Mouse (Mus musculus) midbrain, postnatal 0 days (tissue): ENCODE data around the gene Ust. TPM values are rescaled to one million over a fixed set of nuclear protein-coding genes. Genes with fewer than 3 reads are reported as not detected.

Experiments
- ATAC-seq: fragments of 200-750 bp; cut with Nextera tagmentation; 2 replicates; pipeline ENCODE4 v1.8.0; 2017; ENCODE audit warnings: moderate number of reproducible peaks, mild to moderate bottlenecking, moderate TSS enrichment, moderate library complexity; ENCODE audit not compliant: low FRiP score
- DNase-seq: peaks from one replicate; pipeline ENCODE4 v3.0.0-alpha.2; 2015; ENCODE audit warnings: low spot score
- H3K27ac ChIP-seq: fragments of 300-500 bp; sonication (generic); 2 replicates; pipeline ENCODE4 v1.5.1; 2014; ENCODE audit warnings: low read depth, mild to moderate bottlenecking, low read length, mixed read lengths
- H3K27me3 ChIP-seq: fragments of 300-500 bp; sonication (generic); 2 replicates; pipeline ENCODE4 v1.6.1; 2014; ENCODE audit warnings: low read length, control low read depth, mixed read lengths; ENCODE audit not compliant: insufficient read depth
- H3K36me3 ChIP-seq: fragments of 300-500 bp; sonication (generic); 2 replicates; pipeline ENCODE4 v1.6.1; 2014; ENCODE audit warnings: low read length, control low read depth, mixed read lengths; ENCODE audit not compliant: insufficient read depth
- H3K4me1 ChIP-seq: fragments of 300-500 bp; sonication (generic); 2 replicates; pipeline ENCODE4 v1.6.1; 2014; ENCODE audit warnings: mild to moderate bottlenecking, control low read depth, antibody characterized with exemption, low read length, mixed read lengths; ENCODE audit not compliant: insufficient read depth
- H3K4me2 ChIP-seq: fragments of 300-500 bp; sonication (generic); 2 replicates; pipeline ENCODE4 v1.6.1; 2014; ENCODE audit warnings: low read depth, mild to moderate bottlenecking, low read length, mixed read lengths; ENCODE audit not compliant: poor library complexity, severe bottlenecking
- H3K4me3 ChIP-seq: fragments of 300-500 bp; sonication (generic); 2 replicates; pipeline ENCODE4 v1.5.1; 2014; ENCODE audit warnings: low read depth, mild to moderate bottlenecking, low read length, moderate library complexity
- H3K9ac ChIP-seq: fragments of 300-500 bp; sonication (generic); replicated peaks from 2 replicates; pipeline ENCODE4 v1.6.1; 2014; ENCODE audit warnings: mild to moderate bottlenecking, low read length, moderate library complexity, mixed read lengths; ENCODE audit not compliant: poor library complexity, severe bottlenecking
- H3K9me3 ChIP-seq: fragments of 300-500 bp; sonication (generic); 2 replicates; pipeline ENCODE4 v1.6.1; 2016; ENCODE audit warnings: low read length, control low read depth
- CTCF ChIP-seq: IDR thresholded peaks from 2 replicates; pipeline ENCODE4 v1.5.1; 2016; ENCODE audit warnings: antibody characterized with exemption, mild to moderate bottlenecking
- WGBS: fragments of 180-500 bp; shearing (Covaris S2); extraction: QIAGEN DNeasy Blood & Tissue Kit; methylation state at CpG from one replicate; pipeline ENCODE4 v1.1.7; 2014; 5-methylcytosine and 5-hydroxymethylcytosine counted together
- polyA plus RNA-seq: library from polyadenylated mRNA; unstranded; fragments of >200 nt; fragmentation: Nextera tagmentation; extraction: Ambion mirVana; gene quantifications from 2 replicates; pipeline ENCODE4 v1.2.1, GENCODE M21; 2015
- total RNA-seq: library from RNA; depleted of rRNA; stranded (reverse); fragments of >200 nt; gene quantifications from 2 replicates; pipeline ENCODE4 v1.2.3, GENCODE M21; 2014

Gene Ust
- total and polyA plus RNA-seq, 2 experiments from 2014 or later, result 5.0 to 8.1 TPM

- DNase-seq (no peak), ATAC-seq (no peak)
- H3K9me3 ChIP-seq, result no peaks in the 10 kb centered on the region
- no peak for TF ChIP-seq CTCF
- no peaks in the 10 kb centered on the region for H3K27me3 ChIP-seq
- no peak overlapping the region for H3K4me2 ChIP-seq
- no peak overlapping the region for H3K9ac ChIP-seq
- H3K4me3 ChIP-seq, result no peak overlapping the region
- WGBS, result 63% methylated on average over 8 of the region's 8 CpGs
- H3K4me1 ChIP-seq, result no peaks in the 10 kb centered on the region
- H3K27ac ChIP-seq, result 0 out of 2 replicates have a peak overlapping the region, but pooled peaks have one; percentile 32
- no peaks in the 10 kb centered on the region for H3K36me3 ChIP-seq
Measured at GRCm38 (mm10) chr10:8511760-8512159, 6.9 kb downstream of the Ust start.

- Histone ChIP-seq H3K4me1 (no peaks in the 10 kb centered on the region), H3K4me2 (no peak overlapping the region), H3K9ac (no peak overlapping the region), H3K27ac (no peak overlapping the region), H3K36me3 (no peaks in the 10 kb centered on the region), H3K27me3 (no peaks in the 10 kb centered on the region), H3K4me3 (no peak overlapping the region), H3K9me3 (no peaks in the 10 kb centered on the region)
- 70% methylated on average over 3 of the region's 3 CpGs for WGBS
- DNase-seq (no peak), ATAC-seq (no peak)
- TF ChIP-seq CTCF, result no peak
Measured at GRCm38 (mm10) chr10:8506247-8506573, 12.4 kb downstream of the Ust start.

GRCm38 (mm10) chr10:8505346-8506246 is 13.0 kb downstream of the Ust start:
- H3K4me3 ChIP-seq, result no peak overlapping the region
- TF ChIP-seq CTCF, result no peak
- no peaks in the 10 kb centered on the region for H3K36me3 ChIP-seq
- no peak overlapping the region for H3K9ac ChIP-seq
- no peaks in the 10 kb centered on the region for H3K9me3 ChIP-seq
- no peak overlapping the region for H3K27ac ChIP-seq
- WGBS, result 52% methylated on average over 13 of the region's 13 CpGs
- H3K4me2 ChIP-seq, result no peak overlapping the region
- ATAC-seq (no peak), DNase-seq (no peak)
- H3K27me3 ChIP-seq, result no peaks in the 10 kb centered on the region
- H3K4me1 ChIP-seq, result no peaks in the 10 kb centered on the region

GRCm38 (mm10) chr10:8504832-8505231 is 13.8 kb downstream of the Ust start:
- Histone ChIP-seq H3K4me2 (no peak overlapping the region), H3K27ac (no peak overlapping the region), H3K4me3 (no peak overlapping the region), H3K9me3 (no peaks in the 10 kb centered on the region), H3K36me3 (no peaks in the 10 kb centered on the region), H3K9ac (no peak overlapping the region), H3K4me1 (no peaks in the 10 kb centered on the region), H3K27me3 (no peaks in the 10 kb centered on the region)
- DNase-seq, result no peak
- WGBS, result 81% methylated on average over 4 of the region's 4 CpGs
- no peak for ATAC-seq
- TF ChIP-seq CTCF, result no peak

GRCm38 (mm10) chr10:8498951-8499891 is 19.4 kb downstream of the Ust start:
- ATAC-seq, result no peak; the same call in 1 of the 2 replicates
- Histone ChIP-seq H3K4me3 (no peak overlapping the region), H3K36me3 (no peaks in the 10 kb centered on the region), H3K4me2 (no peak overlapping the region), H3K4me1 (no peaks in the 10 kb centered on the region), H3K9me3 (no peaks in the 10 kb centered on the region), H3K27me3 (no peaks in the 10 kb centered on the region), H3K27ac (no peak overlapping the region), H3K9ac (no peak overlapping the region)
- no peak for TF ChIP-seq CTCF
- WGBS, result 77% methylated on average over 13 of the region's 13 CpGs
- no peak for DNase-seq
